Mouse (Mus musculus): ENCODE results near the gene Olfr883.

DNA sequence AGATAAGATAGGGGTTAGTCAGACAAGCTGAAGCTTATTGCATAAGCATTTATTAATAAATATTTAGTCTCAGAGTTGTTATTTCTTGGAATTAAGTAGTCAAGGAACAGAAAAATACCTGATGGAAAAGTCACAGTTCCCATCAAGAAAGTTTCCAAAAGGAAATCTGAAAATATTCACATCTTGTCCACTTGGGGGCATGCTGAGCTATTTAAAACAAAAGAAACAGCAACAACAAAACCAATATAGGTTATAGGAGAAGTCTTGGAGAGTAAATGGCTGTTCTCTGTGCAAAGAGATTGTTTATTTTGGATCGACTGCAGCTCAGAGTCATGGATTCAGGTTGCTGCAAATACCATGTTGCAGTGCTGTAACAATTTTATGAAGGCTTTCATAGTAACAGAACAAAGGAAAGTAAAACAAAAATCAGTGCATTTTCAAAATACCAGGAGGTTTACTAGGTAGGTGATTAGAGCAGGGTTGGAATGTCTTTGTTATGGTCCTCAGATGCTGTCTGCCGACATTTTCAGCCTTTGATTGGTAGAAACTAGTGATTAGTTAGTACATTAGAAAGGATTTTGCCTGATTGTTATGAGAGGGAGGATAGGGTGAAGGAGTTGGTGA is 26.9 kb upstream of the Olfr883 start:
- TF ChIP-seq POLR2A (IDR thresholded peaks at IDR 0.05; ENCODE audit: borderline replicate concordance, low read depth, low read length) (no peak), CTCF (IDR thresholded peaks at IDR 0.05; ENCODE audit: low read depth, low read length) (no peak)

Data from bone marrow macrophage, adult 2 months (primary cell).